Mouse (Mus musculus) left cerebral cortex, adult 2 months (tissue): ENCODE measurements at regions not wholly inside any gene's neighbourhood (a gene's known extent, or its start where the extent isn't known, plus 50 kb on each side); places are given as distances from the start of the nearest gene placed in this dataset.

Experiments used
- DNase-seq, 2 experiments: peaks; one replicate each; pipeline ENCODE4 v3.0.0; 2021 to 2022; ENCODE audit warnings: low spot score in 2 of 2, mixed read lengths in 1 of 2; ENCODE audit errors: extremely low spot score in 1 of 2
- H3K27ac ChIP-seq: fragments of 200-600 bp; 2 replicates; pipeline ENCODE4 v1.8.1; 2022
- H3K4me3 ChIP-seq: fragments of 200-600 bp; 2 replicates; pipeline ENCODE4 v1.8.1; 2022
- CTCF ChIP-seq: fragments of 200-600 bp; IDR thresholded peaks from 2 replicates; pipeline ENCODE4 v1.8.1; 2022; ENCODE audit warnings: antibody characterized with exemption, mild to moderate bottlenecking, moderate library complexity
- intact Hi-C: fragments of 180-260 bp; cut with DNase I; formaldehyde crosslinking; loops from one replicate; pipeline ENCODE4 v1.15.1; 2025

GRCm38 (mm10) chr14:120136736-120137135, 94.5 kb upstream of the Oxgr1 start:
- no peak for TF ChIP-seq CTCF
- intact Hi-C loops = loop anchor here (5.0 kb wide), 4 partner anchors 59 to 626 kb away; partner anchors contain the start of gene Mbnl2
- DNase-seq = peak; percentile 25 to 55
- Histone ChIP-seq H3K4me3 (no peak overlapping the region), H3K27ac (peak overlapping the region; percentile 71; the same call in 1 of the 2 replicates)

- peak overlapping the region; percentile 18 for H3K4me3 ChIP-seq
- peak; percentile 99 for TF ChIP-seq CTCF
- intact Hi-C loops = loop anchor here (1.0 to 5.0 kb wide), 6 partner anchors 33 to 625 kb away; partner anchors contain the start of gene Mbnl2
- peak overlapping the region; percentile 71 for H3K27ac ChIP-seq
- DNase-seq = peak; percentile 93 to 98
Observed at GRCm38 (mm10) chr14:120137680-120138136, 95.5 kb upstream of the Oxgr1 start.

DNA sequence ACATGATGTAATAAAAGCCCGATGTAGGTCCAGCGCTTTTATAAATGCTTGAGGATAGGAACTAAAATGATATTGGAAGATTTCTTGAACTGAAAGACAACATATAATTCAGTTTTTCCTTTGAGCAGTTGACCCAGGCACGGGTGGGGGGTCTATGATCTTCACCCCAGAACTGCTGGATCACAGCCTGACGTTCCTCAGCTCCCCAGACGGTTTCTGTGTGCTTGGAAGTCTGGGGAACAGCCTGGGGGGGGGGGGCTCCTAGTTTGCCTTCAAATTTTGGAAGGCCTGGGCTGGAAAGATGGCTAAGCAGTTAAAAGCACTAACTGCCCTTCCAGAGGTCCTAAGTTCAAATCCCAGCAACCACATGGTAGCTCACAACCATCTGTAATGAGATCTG, 96.3 kb upstream of the Oxgr1 start:
- DNase-seq = no peak
- no peak for TF ChIP-seq CTCF
- intact Hi-C loops = loop anchor here (1.0 to 5.0 kb wide), 6 partner anchors 32 to 624 kb away; partner anchors contain the start of gene Mbnl2
- Histone ChIP-seq H3K4me3 (no peak overlapping the region), H3K27ac (peak overlapping the region; percentile 71; the same call in 1 of the 2 replicates)

DNA sequence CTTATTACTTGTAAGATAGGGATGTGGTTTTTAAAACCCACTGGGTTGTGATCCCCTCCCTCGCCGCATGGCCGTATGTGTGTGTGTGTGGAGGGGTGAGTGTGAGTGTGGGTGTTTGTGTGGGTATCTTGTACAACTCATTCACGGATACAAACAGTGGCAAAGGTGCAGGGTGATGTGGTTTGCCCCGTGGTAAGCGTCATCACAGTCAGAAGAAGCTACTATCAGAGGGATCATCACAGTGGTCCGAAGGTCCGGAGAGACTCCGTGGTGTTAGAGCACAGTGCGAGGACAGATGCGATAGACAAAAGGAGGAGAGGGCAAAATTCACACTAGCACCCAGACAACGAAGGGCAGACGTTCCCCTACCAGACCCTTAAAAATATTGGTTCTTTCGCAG, 97.0 kb upstream of the Oxgr1 start:
- H3K4me3 ChIP-seq = no peak overlapping the region
- no peak for DNase-seq
- no peak for TF ChIP-seq CTCF
- no peak overlapping the region for H3K27ac ChIP-seq
- intact Hi-C loops = loop anchor here (5.0 kb wide), 4 partner anchors 62 to 623 kb away; partner anchors contain the start of gene Mbnl2

DNA sequence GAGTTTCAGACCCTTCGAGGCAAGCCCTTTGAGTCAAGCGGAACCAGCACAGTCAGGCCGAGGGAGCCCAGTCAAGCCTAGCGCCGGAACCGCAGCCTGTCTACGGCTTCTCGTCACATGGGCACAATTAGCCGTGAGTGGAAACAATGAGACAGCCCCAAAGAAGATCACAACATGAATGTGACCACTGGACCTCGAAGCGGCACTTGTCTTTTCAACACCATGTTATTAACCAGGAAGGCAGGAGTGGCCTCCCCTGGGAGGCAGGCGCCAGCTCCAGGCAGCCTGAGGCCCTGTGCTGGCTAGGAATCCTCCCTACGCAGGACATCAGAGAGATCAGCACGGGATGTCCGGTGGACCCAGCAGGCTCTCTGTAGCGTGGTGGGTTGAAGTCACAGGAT, 97.4 kb upstream of the Oxgr1 start:
- Histone ChIP-seq H3K27ac (no peak overlapping the region), H3K4me3 (no peak overlapping the region)
- no peak for TF ChIP-seq CTCF
- no peak for DNase-seq
- intact Hi-C loops = loop anchor here (5.0 kb wide), 4 partner anchors 62 to 623 kb away; partner anchors contain the start of gene Mbnl2

DNA sequence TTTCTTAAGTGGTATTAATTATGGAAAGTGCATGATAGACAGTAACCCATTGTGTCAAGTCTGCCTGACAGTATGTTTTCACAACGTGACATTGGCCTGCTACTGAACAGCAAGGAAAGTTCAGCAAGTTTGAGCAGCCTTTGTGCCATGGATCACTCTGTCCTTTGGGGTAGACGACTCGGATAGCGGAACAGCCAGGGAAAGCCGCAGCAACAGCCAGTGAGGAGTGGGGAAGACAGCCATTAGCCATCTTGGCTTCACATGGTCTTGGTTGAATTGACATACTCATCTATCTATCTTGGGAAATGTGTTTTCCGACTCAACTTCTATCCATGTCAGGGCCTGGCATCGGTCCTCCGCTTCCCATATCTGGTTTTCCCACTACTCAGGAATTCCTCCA, 98.0 kb upstream of the Oxgr1 start:
- no peak overlapping the region for H3K4me3 ChIP-seq
- no peak for TF ChIP-seq CTCF
- no peak overlapping the region for H3K27ac ChIP-seq
- intact Hi-C loops = no loop called here
- no peak for DNase-seq

GRCm38 (mm10) chr14:120140791-120141747, 98.8 kb upstream of the Oxgr1 start:
- peak; percentile 26 to 33 for DNase-seq
- peak overlapping the region; percentile 63 for H3K27ac ChIP-seq
- no peak for TF ChIP-seq CTCF
- intact Hi-C loops = no loop called here
- no peak overlapping the region for H3K4me3 ChIP-seq

- DNase-seq = no peak
- Histone ChIP-seq H3K4me3 (no peak overlapping the region), H3K27ac (no peak overlapping the region)
- intact Hi-C loops = no loop called here
- TF ChIP-seq CTCF = no peak
Observed at GRCm38 (mm10) chr14:120142281-120142680, 100.0 kb upstream of the Oxgr1 start.

- Histone ChIP-seq H3K4me3 (no peak overlapping the region), H3K27ac (peak overlapping the region; percentile 68)
- intact Hi-C loops = no loop called here
- no peak for DNase-seq
- TF ChIP-seq CTCF = no peak
Observed at GRCm38 (mm10) chr14:120144451-120144850, 102.2 kb upstream of the Oxgr1 start.

- no peak for DNase-seq
- Histone ChIP-seq H3K4me3 (no peak overlapping the region), H3K27ac (no peak overlapping the region)
- TF ChIP-seq CTCF = no peak
- intact Hi-C loops = no loop called here
Observed at GRCm38 (mm10) chr14:120146312-120146711, 104.1 kb upstream of the Oxgr1 start.

DNA sequence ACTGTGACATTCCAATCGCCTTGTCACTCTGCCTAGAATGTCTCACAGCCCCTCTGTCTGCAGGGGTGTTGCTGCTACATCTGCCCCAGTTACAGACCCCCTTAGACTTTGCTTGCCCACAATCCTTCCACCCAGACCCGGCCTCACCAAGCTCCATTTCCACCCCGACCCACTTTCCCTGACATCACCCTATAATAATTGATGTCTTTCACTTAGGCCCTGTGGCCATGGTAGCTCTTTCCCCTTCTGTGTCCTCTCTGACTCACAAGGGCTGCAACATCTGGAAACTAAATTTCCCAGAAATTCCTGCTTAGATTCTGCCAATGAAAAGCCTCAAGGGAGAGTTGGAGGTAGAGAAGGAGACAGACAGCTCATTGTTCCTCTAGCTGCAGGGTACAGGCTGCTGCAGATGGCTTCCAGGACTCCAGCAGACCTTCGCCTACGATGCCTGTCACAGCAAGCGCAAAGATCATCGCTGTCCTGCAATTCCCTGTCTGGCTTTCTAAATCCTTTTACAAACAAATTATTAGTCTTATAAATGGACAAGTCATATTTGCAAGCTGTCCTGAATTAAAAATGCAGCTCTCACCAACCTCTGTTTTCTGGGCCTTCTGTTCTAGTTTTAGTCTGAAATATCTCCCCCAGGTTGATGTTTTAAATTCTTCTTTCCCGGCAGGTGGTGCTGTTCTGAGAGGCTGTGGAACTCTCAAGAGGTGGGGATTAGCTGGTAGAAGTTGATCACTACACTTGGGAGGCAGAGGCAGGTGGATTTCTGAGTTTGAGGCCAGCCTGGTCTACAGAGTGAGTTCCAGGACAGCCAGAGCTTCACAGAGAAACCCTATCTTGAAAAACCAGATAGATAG, 104.9 kb upstream of the Oxgr1 start:
- TF ChIP-seq CTCF = no peak
- DNase-seq = no peak
- intact Hi-C loops = no loop called here
- H3K4me3 ChIP-seq = no peak overlapping the region
- H3K27ac ChIP-seq = no peak overlapping the region
